Mouse (Mus musculus): ENCODE measurements around the gene Dapk2. TPM values are rescaled to one million over a fixed set of nuclear protein-coding genes. Genes with fewer than 3 reads are reported as not detected.
A peak's percentile ranks its signal among the peaks of the same experiment; 100 is the strongest.

Gene Dapk2
- polyA plus RNA-seq, 1 experiment from 2014 or later = 6.7 TPM

GRCm38 (mm10) chr9:66268804-66269203, 110.8 kb downstream of the Dapk2 start:
- Histone ChIP-seq H3K4me1 (ENCODE audit: control insufficient read depth, insufficient read depth, low read length) (0 out of 2 replicates have a peak, but pooled peaks cover 2% of the 10 kb centered on the region), H3K36me3 (ENCODE audit: control insufficient read depth, insufficient read depth, low read length) (no peaks in the 10 kb centered on the region), H3K4me3 (ENCODE audit: low read depth, low read length) (no peak overlapping the region), H3K27me3 (ENCODE audit: control insufficient read depth, insufficient read depth, low read length) (no peaks in the 10 kb centered on the region), H3K9ac (ENCODE audit: low read length) (no peak overlapping the region), H3K9me3 (ENCODE audit: control insufficient read depth, low read length) (no peaks in the 10 kb centered on the region), H3K4me2 (no peak overlapping the region), H3K27ac (ENCODE audit: low read depth, low read length) (no peak overlapping the region)
- WGBS = 88% methylated on average over 4 of the region's 4 CpGs
- DNase-seq (ENCODE audit: low spot score, missing footprints) = peak; percentile 74
- ATAC-seq (ENCODE audit: low FRiP score) = no peak

DNA sequence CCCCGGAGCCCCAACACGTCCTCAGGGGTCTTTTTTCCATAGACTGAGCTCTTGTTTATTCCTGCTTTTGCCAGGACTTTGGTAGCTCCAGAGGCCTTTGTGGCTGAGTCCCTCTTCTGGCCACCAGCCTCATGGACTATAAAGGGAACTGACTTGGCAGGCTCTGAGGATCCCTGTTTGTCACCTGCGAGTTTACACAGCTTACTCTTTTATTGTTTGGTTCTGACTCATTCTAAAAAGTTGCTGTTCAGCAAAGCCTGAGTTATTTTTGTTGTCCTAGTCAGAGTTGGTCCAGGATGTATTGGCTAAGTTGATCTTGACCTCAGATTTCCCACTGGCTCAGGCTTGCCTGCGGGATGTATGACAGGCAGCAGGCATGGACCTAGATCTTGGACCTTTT, 112.0 kb downstream of the Dapk2 start:
- ATAC-seq (ENCODE audit: low FRiP score) = no peak
- 74% methylated on average over 4 of the region's 4 CpGs for WGBS
- H3K4me3 ChIP-seq (ENCODE audit: low read depth, low read length) = no peak overlapping the region

GRCm38 (mm10) chr9:66271726-66272125, 113.7 kb downstream of the Dapk2 start:
- H3K4me2 ChIP-seq = no peak overlapping the region
- H3K4me3 ChIP-seq (ENCODE audit: low read depth, low read length) = no peak overlapping the region
- H3K36me3 ChIP-seq (ENCODE audit: control insufficient read depth, insufficient read depth, low read length) = no peaks in the 10 kb centered on the region
- no peaks in the 10 kb centered on the region for H3K9me3 ChIP-seq (ENCODE audit: control insufficient read depth, low read length)
- ATAC-seq (ENCODE audit: low FRiP score) (no peak), DNase-seq (ENCODE audit: low spot score, missing footprints) (no peak)
- WGBS = 37% methylated on average over 5 of the region's 5 CpGs
- no peak overlapping the region for H3K27ac ChIP-seq (ENCODE audit: low read depth, low read length)
- no peak overlapping the region for H3K9ac ChIP-seq (ENCODE audit: low read length)
- peaks cover 20% of the 10 kb centered on the region for H3K4me1 ChIP-seq (ENCODE audit: control insufficient read depth, insufficient read depth, low read length)
- no peaks in the 10 kb centered on the region for H3K27me3 ChIP-seq (ENCODE audit: control insufficient read depth, insufficient read depth, low read length)

More for the DNA sequence above, 112.0 kb downstream of the Dapk2 start:
- H3K9me3 ChIP-seq (ENCODE audit: control insufficient read depth, low read length) = no peaks in the 10 kb centered on the region
- no peak overlapping the region for H3K4me2 ChIP-seq
- H3K9ac ChIP-seq (ENCODE audit: low read length) = no peak overlapping the region
- no peaks in the 10 kb centered on the region for H3K27me3 ChIP-seq (ENCODE audit: control insufficient read depth, insufficient read depth, low read length)
- H3K36me3 ChIP-seq (ENCODE audit: control insufficient read depth, insufficient read depth, low read length) = no peaks in the 10 kb centered on the region
- peak; percentile 56 for DNase-seq (ENCODE audit: low spot score, missing footprints)
- no peak overlapping the region for H3K27ac ChIP-seq (ENCODE audit: low read depth, low read length)
- H3K4me1 ChIP-seq (ENCODE audit: control insufficient read depth, insufficient read depth, low read length) = peaks cover 7% of the 10 kb centered on the region

GRCm38 (mm10) chr9:66273632-66274031, 115.6 kb downstream of the Dapk2 start:
- no peaks in the 10 kb centered on the region; the same call in 1 of the 2 replicates for H3K27me3 ChIP-seq (ENCODE audit: control insufficient read depth, insufficient read depth, low read length)
- no peaks in the 10 kb centered on the region for H3K36me3 ChIP-seq (ENCODE audit: control insufficient read depth, insufficient read depth, low read length)
- 88% methylated on average over 1 of the region's 1 CpGs for WGBS
- no peaks in the 10 kb centered on the region for H3K9me3 ChIP-seq (ENCODE audit: control insufficient read depth, low read length)
- no peak overlapping the region for H3K4me3 ChIP-seq (ENCODE audit: low read depth, low read length)
- peak; percentile 64 for DNase-seq (ENCODE audit: low spot score, missing footprints)
- ATAC-seq (ENCODE audit: low FRiP score) = no peak
- peaks cover 21% of the 10 kb centered on the region for H3K4me1 ChIP-seq (ENCODE audit: control insufficient read depth, insufficient read depth, low read length)
- H3K27ac ChIP-seq (ENCODE audit: low read depth, low read length) = no peak overlapping the region
- H3K4me2 ChIP-seq = no peak overlapping the region
- H3K9ac ChIP-seq (ENCODE audit: low read length) = no peak overlapping the region

DNA sequence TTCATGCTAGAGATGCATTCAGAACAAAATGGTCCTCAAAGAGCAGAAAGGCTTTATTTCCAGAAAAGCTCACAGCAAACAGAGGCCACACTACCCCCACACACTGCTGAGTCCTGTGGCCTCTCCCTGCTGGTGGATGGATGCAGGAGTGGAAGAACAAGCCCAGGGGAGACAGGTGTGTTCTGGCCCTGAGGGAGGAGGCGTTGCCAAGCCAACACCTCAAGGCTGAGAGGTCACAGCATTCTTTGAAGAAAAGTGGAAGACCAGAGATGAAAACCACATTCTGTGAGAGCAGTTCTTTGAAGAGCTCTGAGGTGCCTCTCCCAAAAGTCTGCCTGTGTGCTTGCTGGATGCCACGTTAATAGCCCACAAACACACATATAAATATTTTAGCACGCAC, 116.6 kb downstream of the Dapk2 start:
- Histone ChIP-seq H3K27me3 (ENCODE audit: control insufficient read depth, insufficient read depth, low read length) (no peaks in the 10 kb centered on the region; the same call in 1 of the 2 replicates), H3K9me3 (ENCODE audit: control insufficient read depth, low read length) (no peaks in the 10 kb centered on the region), H3K27ac (ENCODE audit: low read depth, low read length) (0 out of 2 replicates have a peak overlapping the region, but pooled peaks have one; percentile 9), H3K4me3 (ENCODE audit: low read depth, low read length) (no peak overlapping the region), H3K4me2 (no peak overlapping the region), H3K9ac (ENCODE audit: low read length) (no peak overlapping the region), H3K4me1 (ENCODE audit: control insufficient read depth, insufficient read depth, low read length) (peaks cover 21% of the 10 kb centered on the region), H3K36me3 (ENCODE audit: control insufficient read depth, insufficient read depth, low read length) (no peaks in the 10 kb centered on the region)
- DNase-seq (ENCODE audit: low spot score, missing footprints) (peak; percentile 83), ATAC-seq (ENCODE audit: low FRiP score) (no peak)
- WGBS = 33% methylated on average over 3 of the region's 3 CpGs

DNA sequence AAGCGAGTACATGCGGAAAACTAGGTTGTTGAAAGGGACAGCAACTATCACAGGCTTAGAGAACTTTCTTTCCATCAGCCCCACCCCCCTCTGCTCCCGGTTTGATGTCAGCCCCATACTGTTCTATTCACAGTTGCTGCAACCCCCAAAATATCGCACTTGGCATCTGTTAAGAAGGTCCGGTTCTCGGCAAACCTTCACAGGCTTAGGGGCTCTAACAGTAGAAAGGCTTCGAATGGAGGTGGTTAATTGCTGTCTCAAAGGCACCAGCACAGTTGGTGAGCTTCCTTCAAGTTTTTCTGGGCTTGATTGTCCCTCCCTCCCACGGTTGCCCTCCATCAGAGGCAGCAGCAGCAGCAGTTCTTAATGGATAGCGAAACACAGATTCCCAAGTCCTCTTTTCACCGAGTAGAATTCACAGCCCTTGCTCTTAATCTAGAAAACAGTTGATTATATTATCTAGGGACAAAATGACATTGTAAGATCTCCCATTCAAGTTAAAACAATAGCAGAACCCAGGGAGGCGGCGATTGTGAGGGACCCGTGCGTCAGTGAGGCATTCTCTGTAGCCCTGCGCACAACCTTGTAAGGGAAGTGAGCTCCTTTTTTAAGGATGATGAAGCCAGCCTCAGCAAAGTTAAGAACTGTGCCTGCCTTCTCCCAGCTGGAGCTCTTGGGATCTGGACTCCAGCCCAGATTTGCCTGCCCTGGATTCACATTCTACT, 117.4 kb downstream of the Dapk2 start:
- H3K4me1 ChIP-seq (ENCODE audit: control insufficient read depth, insufficient read depth, low read length) = peaks cover 21% of the 10 kb centered on the region
- peak overlapping the region; percentile 52 for H3K27ac ChIP-seq (ENCODE audit: low read depth, low read length)
- peak overlapping the region; percentile 7 for H3K9ac ChIP-seq (ENCODE audit: low read length)
- WGBS = 2% methylated on average over 15 of the region's 15 CpGs
- H3K9me3 ChIP-seq (ENCODE audit: control insufficient read depth, low read length) = no peaks in the 10 kb centered on the region
- ATAC-seq (ENCODE audit: low FRiP score) = peak; percentile 68
- H3K4me3 ChIP-seq (ENCODE audit: low read depth, low read length) = no peak overlapping the region
- no peaks in the 10 kb centered on the region; the same call in 1 of the 2 replicates for H3K27me3 ChIP-seq (ENCODE audit: control insufficient read depth, insufficient read depth, low read length)
- peak overlapping the region; percentile 44 for H3K4me2 ChIP-seq
- peak; percentile 93 for DNase-seq (ENCODE audit: low spot score, missing footprints)
- no peaks in the 10 kb centered on the region for H3K36me3 ChIP-seq (ENCODE audit: control insufficient read depth, insufficient read depth, low read length)

DNA sequence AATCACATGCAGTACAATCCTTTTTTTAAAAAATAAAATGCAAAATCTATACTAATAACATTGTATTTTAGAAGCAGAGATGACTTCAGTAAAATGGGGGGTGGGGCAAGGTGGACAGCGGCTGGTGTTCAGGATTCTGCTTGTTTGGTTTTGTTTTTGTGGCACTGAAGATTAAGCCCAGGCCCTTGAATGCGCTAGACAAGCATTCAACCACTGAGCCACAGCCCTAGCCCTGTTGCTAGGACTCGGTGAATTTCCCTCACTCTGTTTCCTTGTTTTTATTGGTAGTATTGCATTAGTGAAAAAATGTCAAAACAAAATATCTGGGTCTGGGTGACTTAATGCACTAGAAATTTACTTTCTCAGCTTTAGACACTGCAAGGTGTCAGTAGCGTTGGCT, 118.0 kb downstream of the Dapk2 start:
- no peak overlapping the region; the same call in 1 of the 2 replicates for H3K9ac ChIP-seq (ENCODE audit: low read length)
- H3K4me1 ChIP-seq (ENCODE audit: control insufficient read depth, insufficient read depth, low read length) = peaks cover 21% of the 10 kb centered on the region
- 17% methylated on average over 4 of the region's 4 CpGs for WGBS
- no peak overlapping the region for H3K27ac ChIP-seq (ENCODE audit: low read depth, low read length)
- H3K36me3 ChIP-seq (ENCODE audit: control insufficient read depth, insufficient read depth, low read length) = no peaks in the 10 kb centered on the region
- H3K9me3 ChIP-seq (ENCODE audit: control insufficient read depth, low read length) = no peaks in the 10 kb centered on the region
- no peak overlapping the region for H3K4me3 ChIP-seq (ENCODE audit: low read depth, low read length)
- DNase-seq (ENCODE audit: low spot score, missing footprints) (peak; percentile 82), ATAC-seq (ENCODE audit: low FRiP score) (no peak)
- H3K4me2 ChIP-seq = peak overlapping the region; percentile 44
- no peaks in the 10 kb centered on the region; the same call in 1 of the 2 replicates for H3K27me3 ChIP-seq (ENCODE audit: control insufficient read depth, insufficient read depth, low read length)

- Histone ChIP-seq H3K27ac (ENCODE audit: low read depth, low read length) (no peak overlapping the region), H3K27me3 (ENCODE audit: control insufficient read depth, insufficient read depth, low read length) (no peaks in the 10 kb centered on the region; the same call in 1 of the 2 replicates), H3K9me3 (ENCODE audit: control insufficient read depth, low read length) (no peaks in the 10 kb centered on the region), H3K4me3 (ENCODE audit: low read depth, low read length) (no peak overlapping the region), H3K4me2 (no peak overlapping the region), H3K36me3 (ENCODE audit: control insufficient read depth, insufficient read depth, low read length) (no peaks in the 10 kb centered on the region), H3K4me1 (ENCODE audit: control insufficient read depth, insufficient read depth, low read length) (peaks cover 21% of the 10 kb centered on the region), H3K9ac (ENCODE audit: low read length) (no peak overlapping the region)
- WGBS = 25% methylated on average over 14 of the region's 14 CpGs
- ATAC-seq (ENCODE audit: low FRiP score) (no peak), DNase-seq (ENCODE audit: low spot score, missing footprints) (peak; percentile 90)
These were observed 118.8 kb downstream of the Dapk2 start for GRCm38 (mm10) chr9:66276697-66277385.

- Histone ChIP-seq H3K4me3 (ENCODE audit: low read depth, low read length) (no peak overlapping the region), H3K36me3 (ENCODE audit: control insufficient read depth, insufficient read depth, low read length) (no peaks in the 10 kb centered on the region), H3K27me3 (ENCODE audit: control insufficient read depth, insufficient read depth, low read length) (no peaks in the 10 kb centered on the region; the same call in 1 of the 2 replicates), H3K4me2 (no peak overlapping the region), H3K9me3 (ENCODE audit: control insufficient read depth, low read length) (no peaks in the 10 kb centered on the region), H3K4me1 (ENCODE audit: control insufficient read depth, insufficient read depth, low read length) (peaks cover 17% of the 10 kb centered on the region), H3K27ac (ENCODE audit: low read depth, low read length) (no peak overlapping the region), H3K9ac (ENCODE audit: low read length) (no peak overlapping the region)
- DNase-seq (ENCODE audit: low spot score, missing footprints) (no peak), ATAC-seq (ENCODE audit: low FRiP score) (no peak)
These were observed 121.6 kb downstream of the Dapk2 start for GRCm38 (mm10) chr9:66279647-66280046.
